Mouse (Mus musculus) midbrain, embryonic 14.5 days (tissue): ENCODE results near the gene Slc9a5. TPM values are rescaled to one million over a fixed set of nuclear protein-coding genes. Genes with fewer than 3 reads are reported as not detected.

Source experiments
- ATAC-seq: fragments of 200-750 bp; cut with Nextera tagmentation; 2 replicates; pipeline ENCODE4 v1.8.0; 2017; ENCODE audit warnings: moderate number of reproducible peaks, moderate library complexity; ENCODE audit not compliant: low FRiP score, low TSS enrichment
- DNase-seq: peaks from one replicate; pipeline ENCODE4 v3.0.0-alpha.2; 2015
- H3K27ac ChIP-seq: fragments of 300-500 bp; sonication (generic); replicated peaks from 2 replicates; pipeline ENCODE4 v1.5.1; 2014; ENCODE audit warnings: mild to moderate bottlenecking, low read depth, low read length, moderate library complexity
- H3K27me3 ChIP-seq: fragments of 300-500 bp; sonication (generic); 2 replicates; pipeline ENCODE4 v1.6.1; 2014; ENCODE audit warnings: low read length, control low read depth, mixed read lengths; ENCODE audit not compliant: control insufficient read depth, insufficient read depth
- H3K36me3 ChIP-seq: fragments of 300-500 bp; sonication (generic); 2 replicates; pipeline ENCODE4 v1.6.1; 2014; ENCODE audit warnings: low read length, control low read depth; ENCODE audit not compliant: control insufficient read depth, insufficient read depth
- H3K4me1 ChIP-seq: fragments of 300-500 bp; sonication (generic); 2 replicates; pipeline ENCODE4 v1.6.1; 2014; ENCODE audit warnings: mild to moderate bottlenecking, antibody characterized with exemption, low read length, control low read depth; ENCODE audit not compliant: control insufficient read depth, insufficient read depth
- H3K4me2 ChIP-seq: fragments of 300-500 bp; sonication (generic); 2 replicates; pipeline ENCODE4 v1.6.1; 2014; ENCODE audit warnings: mild to moderate bottlenecking, low read length, moderate library complexity
- H3K4me3 ChIP-seq: fragments of 300-500 bp; sonication (generic); replicated peaks from 2 replicates; pipeline ENCODE4 v1.5.1; 2014; ENCODE audit warnings: low read depth, low read length
- H3K9ac ChIP-seq: fragments of 300-500 bp; sonication (generic); replicated peaks from 2 replicates; pipeline ENCODE4 v1.6.1; 2014; ENCODE audit warnings: mild to moderate bottlenecking, low read length, moderate library complexity
- H3K9me3 ChIP-seq: fragments of 300-500 bp; sonication (generic); 2 replicates; pipeline ENCODE4 v1.6.1; 2016; ENCODE audit warnings: low read length, control low read depth, mixed read lengths; ENCODE audit not compliant: control insufficient read depth
- WGBS: fragments of 180-500 bp; shearing (Covaris S2); extraction: QIAGEN DNeasy Blood & Tissue Kit; methylation state at CpG from one replicate; pipeline ENCODE4 v1.1.7; 2014; 5-methylcytosine and 5-hydroxymethylcytosine counted together
- polyA plus RNA-seq: library from polyadenylated mRNA; unstranded; fragments of >200 nt; fragmentation: Nextera tagmentation; extraction: Ambion mirVana; gene quantifications from 2 replicates; pipeline ENCODE4 v1.2.1, GENCODE M21; 2014

Gene Slc9a5
- polyA plus RNA-seq, 1 experiment from 2014 or later: 8.3 TPM

DNA sequence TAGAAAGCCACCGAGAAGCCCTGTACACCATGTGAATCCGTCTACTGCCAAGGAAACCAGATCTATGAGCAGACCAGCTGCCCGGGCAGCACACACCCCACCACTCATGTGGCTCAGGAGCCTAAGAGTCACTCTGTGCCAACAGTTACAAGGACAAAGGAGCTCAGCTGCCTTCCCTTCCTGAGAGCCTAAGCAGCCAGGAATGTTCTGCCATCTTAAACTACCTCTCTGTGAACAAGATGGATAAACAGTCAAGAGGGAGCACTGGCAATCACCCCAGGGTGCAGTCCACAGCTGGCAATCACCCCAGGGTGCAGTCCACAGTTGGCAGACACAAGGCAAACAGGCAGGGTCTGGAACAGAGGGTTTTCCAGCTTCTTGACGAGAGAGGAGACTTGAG, 30.7 kb upstream of the Slc9a5 start:
- no peak overlapping the region for H3K27ac ChIP-seq
- H3K9me3 ChIP-seq: no peaks in the 10 kb centered on the region
- ATAC-seq: no peak
- H3K4me1 ChIP-seq: no peaks in the 10 kb centered on the region
- H3K27me3 ChIP-seq: no peaks in the 10 kb centered on the region
- no peak overlapping the region for H3K9ac ChIP-seq
- peaks cover 69% of the 10 kb centered on the region for H3K36me3 ChIP-seq
- H3K4me2 ChIP-seq: no peak overlapping the region
- WGBS: 89% methylated on average over 4 of the region's 4 CpGs
- DNase-seq: no peak
- H3K4me3 ChIP-seq: no peak overlapping the region

DNA sequence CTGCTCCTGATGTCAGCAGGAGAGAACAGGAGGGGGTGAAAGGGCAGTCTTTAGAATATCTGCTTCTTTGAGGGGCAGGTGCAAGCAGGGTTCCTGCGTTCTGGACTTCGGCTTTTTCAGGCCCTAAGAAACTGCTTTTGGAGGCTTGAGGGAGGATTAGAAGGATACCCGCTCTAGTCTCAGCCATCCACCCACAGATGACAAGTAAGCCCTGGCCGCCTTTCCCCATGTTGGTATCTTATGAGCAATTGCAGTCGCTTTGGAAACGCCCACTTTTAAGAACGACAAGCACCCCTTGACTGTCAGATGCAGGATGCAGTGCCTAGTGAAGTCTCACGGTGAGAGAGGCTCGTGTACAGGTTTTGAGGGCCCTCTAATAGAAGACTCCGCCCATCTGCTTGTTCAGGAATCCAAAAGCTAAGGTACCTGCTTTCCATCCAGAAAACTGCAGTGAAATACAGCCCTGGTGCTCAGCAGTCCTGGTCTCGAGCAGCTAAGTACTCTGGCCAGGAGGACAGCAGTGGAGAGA, 29.9 kb upstream of the Slc9a5 start:
- no peak overlapping the region for H3K4me2 ChIP-seq
- DNase-seq: no peak
- H3K27me3 ChIP-seq: no peaks in the 10 kb centered on the region
- 81% methylated on average over 11 of the region's 11 CpGs for WGBS
- H3K4me3 ChIP-seq: no peak overlapping the region
- ATAC-seq: no peak
- no peaks in the 10 kb centered on the region for H3K9me3 ChIP-seq
- peaks cover 67% of the 10 kb centered on the region for H3K36me3 ChIP-seq
- no peaks in the 10 kb centered on the region for H3K4me1 ChIP-seq
- no peak overlapping the region for H3K27ac ChIP-seq
- H3K9ac ChIP-seq: no peak overlapping the region

DNA sequence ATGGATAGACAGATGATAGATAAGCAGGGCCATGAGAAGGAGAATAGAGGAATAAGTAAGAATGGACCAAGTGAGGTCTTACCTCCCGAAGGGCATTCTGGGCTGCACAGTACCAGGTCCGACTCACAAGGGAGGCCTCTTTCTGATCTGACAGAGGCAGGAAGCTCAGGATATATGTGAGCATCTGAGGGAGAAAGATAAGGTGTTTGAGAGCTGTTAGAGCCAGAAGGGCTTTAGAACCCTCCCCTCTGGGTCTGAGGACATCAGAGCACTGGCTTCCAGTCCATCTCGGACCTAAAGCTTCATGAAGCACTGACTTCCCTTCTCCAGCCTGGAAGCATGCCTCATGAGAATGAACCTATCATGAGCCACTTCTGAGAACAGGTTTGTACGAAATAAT, 25.5 kb upstream of the Slc9a5 start:
- Histone ChIP-seq H3K9ac (no peak overlapping the region), H3K27ac (no peak overlapping the region), H3K36me3 (peaks cover 34% of the 10 kb centered on the region), H3K9me3 (no peaks in the 10 kb centered on the region), H3K27me3 (no peaks in the 10 kb centered on the region), H3K4me1 (peaks cover 16% of the 10 kb centered on the region), H3K4me3 (no peak overlapping the region), H3K4me2 (no peak overlapping the region)
- 95% methylated on average over 4 of the region's 4 CpGs for WGBS
- no peak for DNase-seq
- ATAC-seq: no peak

DNA sequence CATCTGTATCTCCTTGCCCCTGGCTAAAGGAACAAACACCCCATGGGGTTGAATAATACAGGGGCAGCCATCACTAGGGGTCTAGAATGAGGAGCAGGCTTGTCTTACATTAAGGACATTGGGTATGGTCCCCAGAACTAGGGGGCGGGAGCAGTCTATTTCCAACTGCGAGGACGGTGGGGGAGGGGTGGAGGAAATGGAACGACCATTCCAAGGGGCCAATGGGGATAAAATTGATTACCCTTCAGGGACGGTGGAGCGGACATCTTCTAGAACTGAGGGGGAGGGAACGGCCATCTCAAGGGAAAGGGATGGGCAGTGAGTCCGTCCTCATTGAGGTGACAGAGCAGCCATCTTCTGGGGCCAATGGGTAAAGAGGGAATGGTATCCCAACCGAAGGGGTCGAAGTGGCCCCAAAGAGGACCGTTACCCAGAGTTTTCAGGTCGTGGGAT, 23.0 kb upstream of the Slc9a5 start:
- Histone ChIP-seq H3K4me3 (peak overlapping the region; percentile 88), H3K9ac (peak overlapping the region; percentile 93), H3K27ac (peak overlapping the region; percentile 81), H3K27me3 (no peaks in the 10 kb centered on the region), H3K36me3 (peaks cover 41% of the 10 kb centered on the region), H3K4me2 (peak overlapping the region; percentile 91), H3K9me3 (no peaks in the 10 kb centered on the region), H3K4me1 (peaks cover 16% of the 10 kb centered on the region)
- ATAC-seq: peak; percentile 60
- DNase-seq: peak; percentile 51
- under 1% methylated on average over 12 of the region's 12 CpGs for WGBS

DNA sequence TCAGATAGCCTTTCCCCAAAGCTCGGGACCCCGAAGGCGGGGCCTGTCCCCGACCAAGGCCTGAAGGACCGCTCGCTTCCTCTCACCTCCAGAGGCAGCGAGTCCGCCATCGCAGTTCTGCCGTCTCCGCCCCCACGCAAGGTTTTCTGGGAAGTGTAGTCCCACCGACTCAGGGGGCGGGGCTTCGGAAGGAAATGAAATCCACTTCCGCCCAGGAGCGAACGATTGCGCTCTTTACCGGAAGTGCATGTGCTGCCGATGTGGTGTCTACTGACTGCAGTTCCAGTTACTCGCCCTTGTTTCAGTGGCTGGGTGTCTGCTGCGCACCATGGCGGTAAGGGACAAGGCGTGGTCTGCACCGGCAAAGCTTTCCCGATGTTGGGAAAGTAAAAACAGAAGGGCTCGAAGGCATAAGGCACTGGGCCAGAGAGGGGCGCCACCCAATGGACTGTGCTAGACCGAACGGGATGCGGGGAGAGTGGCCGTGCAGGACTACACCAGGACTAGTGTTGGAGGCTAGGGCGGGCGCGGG, 22.4 kb upstream of the Slc9a5 start, which contains the start of the genes Lrrc29 and Tmem208:
Lrrc29 (minus strand) TSS at position 138 of the 532 bp plus-strand sequence.
Tmem208 (plus strand) TSS at position 214 of the 532 bp plus-strand sequence.
- WGBS: under 1% methylated on average over 36 of the region's 36 CpGs
- DNase-seq (peak; percentile 98), ATAC-seq (peak; percentile 91)
- peaks cover 16% of the 10 kb centered on the region for H3K4me1 ChIP-seq
- peak within 1 kb of the TSS; percentile 88 for H3K4me3 ChIP-seq
- H3K36me3 ChIP-seq: peaks cover 46% of the 10 kb centered on the region
- H3K27me3 ChIP-seq: no peaks in the 10 kb centered on the region
- peak within 1 kb of the TSS; percentile 81 for H3K27ac ChIP-seq
- peak within 1 kb of the TSS; percentile 91 for H3K4me2 ChIP-seq
- H3K9ac ChIP-seq: peak within 1 kb of the TSS; percentile 93
- H3K9me3 ChIP-seq: no peaks in the 10 kb centered on the region

DNA sequence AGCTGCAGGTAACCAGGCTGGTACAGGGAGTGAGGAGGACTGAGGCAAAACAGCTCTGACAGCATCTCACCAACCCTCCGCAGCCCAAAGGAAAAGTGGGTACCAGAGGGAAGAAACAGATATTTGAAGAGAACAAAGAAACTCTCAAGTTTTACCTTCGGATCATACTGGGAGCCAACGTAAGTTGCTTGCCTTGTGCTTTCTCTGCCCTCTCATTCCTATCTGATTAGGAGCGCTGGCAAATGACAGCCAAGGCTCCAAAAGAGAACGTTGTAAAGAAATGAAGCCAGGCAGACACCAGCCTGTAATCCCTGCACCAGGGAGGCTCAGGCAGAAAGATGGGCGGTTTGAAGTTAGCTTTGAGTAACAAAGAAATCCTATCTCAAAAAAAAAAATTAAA, 21.7 kb upstream of the Slc9a5 start:
- Histone ChIP-seq H3K36me3 (peaks cover 54% of the 10 kb centered on the region), H3K4me3 (peak overlapping the region; percentile 88), H3K27ac (peak overlapping the region; percentile 81; the same call in 1 of the 2 replicates), H3K9ac (peak overlapping the region; percentile 93), H3K9me3 (no peaks in the 10 kb centered on the region), H3K27me3 (no peaks in the 10 kb centered on the region), H3K4me2 (peak overlapping the region; percentile 91), H3K4me1 (peaks cover 16% of the 10 kb centered on the region)
- DNase-seq (no peak), ATAC-seq (no peak)
- 45% methylated on average over 6 of the region's 6 CpGs for WGBS

DNA sequence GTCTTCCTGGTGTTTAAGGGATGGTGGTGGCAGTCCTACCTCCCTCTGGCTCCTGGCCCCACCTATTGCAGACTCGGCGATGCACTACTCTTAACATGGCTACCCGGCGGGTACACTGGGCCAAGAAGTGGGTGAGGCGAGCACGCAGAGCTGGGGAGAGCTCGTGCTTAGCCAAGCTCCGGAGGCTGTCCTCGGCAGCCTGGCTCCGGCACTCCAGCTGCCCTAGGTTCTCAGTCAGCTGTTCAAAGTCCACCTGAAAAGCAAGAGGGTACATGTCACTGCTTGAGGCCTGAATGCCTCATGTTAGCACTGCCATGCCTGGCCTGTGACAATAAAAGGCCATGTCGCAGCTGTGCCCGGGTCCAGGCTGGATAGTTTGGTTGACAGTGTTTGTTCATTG, 18.3 kb upstream of the Slc9a5 start:
- 94% methylated on average over 12 of the region's 12 CpGs for WGBS
- DNase-seq (no peak), ATAC-seq (no peak)
- Histone ChIP-seq H3K4me1 (peaks cover 9% of the 10 kb centered on the region), H3K9ac (no peak overlapping the region), H3K27me3 (no peaks in the 10 kb centered on the region), H3K36me3 (peaks cover 51% of the 10 kb centered on the region), H3K4me3 (no peak overlapping the region), H3K27ac (no peak overlapping the region), H3K9me3 (no peaks in the 10 kb centered on the region), H3K4me2 (no peak overlapping the region)

- Histone ChIP-seq H3K36me3 (peaks cover 52% of the 10 kb centered on the region), H3K4me1 (peaks cover 7% of the 10 kb centered on the region), H3K9me3 (no peaks in the 10 kb centered on the region), H3K27me3 (no peaks in the 10 kb centered on the region), H3K27ac (no peak overlapping the region), H3K4me2 (no peak overlapping the region), H3K9ac (no peak overlapping the region), H3K4me3 (no peak overlapping the region)
- no peak for ATAC-seq
- no peak for DNase-seq
- WGBS: 97% methylated on average over 22 of the region's 22 CpGs
Observed at GRCm38 (mm10) chr8:105331469-105331868, 17.2 kb upstream of the Slc9a5 start.

DNA sequence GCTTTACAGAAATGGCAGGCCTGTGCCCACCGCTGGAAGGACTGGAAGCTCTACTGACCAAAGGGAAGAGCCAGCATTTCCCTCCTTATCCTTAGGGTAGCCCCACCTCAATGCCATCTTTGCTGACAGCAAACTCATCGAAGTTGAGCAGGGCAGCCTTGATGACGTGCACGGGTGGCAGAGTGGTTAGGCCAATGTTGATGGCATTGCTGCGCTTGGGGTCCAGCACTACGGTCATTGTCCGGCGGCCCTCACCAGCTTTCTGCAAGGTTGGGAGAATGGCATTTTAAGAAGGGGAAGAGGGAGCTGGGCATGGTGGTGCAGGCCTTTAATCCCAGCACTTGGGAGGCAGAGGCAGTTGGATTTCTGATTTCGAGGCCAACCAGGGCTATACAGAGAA, 16.7 kb upstream of the Slc9a5 start:
- Histone ChIP-seq H3K4me3 (no peak overlapping the region), H3K4me1 (peaks cover 6% of the 10 kb centered on the region), H3K27me3 (no peaks in the 10 kb centered on the region), H3K9ac (no peak overlapping the region), H3K9me3 (no peaks in the 10 kb centered on the region), H3K4me2 (no peak overlapping the region), H3K27ac (no peak overlapping the region), H3K36me3 (peaks cover 55% of the 10 kb centered on the region)
- no peak for ATAC-seq
- WGBS: 95% methylated on average over 9 of the region's 9 CpGs
- no peak for DNase-seq
